Mouse (Mus musculus): Measurements from ENCODE around the gene Alpk3.

The Alpk3 gene

GRCm38 (mm10) chr7:81057471-81057870 is at the start of gene Alpk3:
TSS of gene Alpk3 (plus strand) at chr7:81057600.
- in situ Hi-C loops (cut with MboI; ENCODE audit: low sequenced_read_pairs) = no loop called here

GRCm38 (mm10) chr7:81008285-81008684 is 49.1 kb upstream of the Alpk3 start:
- in situ Hi-C loops (cut with MboI; ENCODE audit: low sequenced_read_pairs) = no loop called here

GRCm38 (mm10) chr7:81011576-81011975 is 45.8 kb upstream of the Alpk3 start:
- in situ Hi-C loops (cut with MboI; ENCODE audit: low sequenced_read_pairs) = no loop called here

GRCm38 (mm10) chr7:81020307-81020706 is 37.1 kb upstream of the Alpk3 start:
- in situ Hi-C loops (cut with MboI; ENCODE audit: low sequenced_read_pairs) = no loop called here

- in situ Hi-C loops (cut with MboI; ENCODE audit: low sequenced_read_pairs) = no loop called here
These were observed 34.7 kb upstream of the Alpk3 start for GRCm38 (mm10) chr7:81022731-81023130.

GRCm38 (mm10) chr7:81024118-81024517 is 33.3 kb upstream of the Alpk3 start:
- in situ Hi-C loops (cut with MboI; ENCODE audit: low sequenced_read_pairs) = no loop called here

GRCm38 (mm10) chr7:81024651-81025050 is 32.7 kb upstream of the Alpk3 start:
- in situ Hi-C loops (cut with MboI; ENCODE audit: low sequenced_read_pairs) = no loop called here

GRCm38 (mm10) chr7:81025751-81026150 is 31.6 kb upstream of the Alpk3 start:
- in situ Hi-C loops (cut with MboI; ENCODE audit: low sequenced_read_pairs) = no loop called here

- in situ Hi-C loops (cut with MboI; ENCODE audit: low sequenced_read_pairs) = no loop called here
These were observed 17.7 kb upstream of the Alpk3 start for GRCm38 (mm10) chr7:81039711-81040110.

- in situ Hi-C loops (cut with MboI; ENCODE audit: low sequenced_read_pairs) = no loop called here
These were observed 14.3 kb upstream of the Alpk3 start for GRCm38 (mm10) chr7:81043023-81043620.

GRCm38 (mm10) chr7:81047847-81048246 is 9.6 kb upstream of the Alpk3 start:
- in situ Hi-C loops (cut with MboI; ENCODE audit: low sequenced_read_pairs) = no loop called here

GRCm38 (mm10) chr7:81048513-81048912 is 8.9 kb upstream of the Alpk3 start:
- in situ Hi-C loops (cut with MboI; ENCODE audit: low sequenced_read_pairs) = no loop called here

- in situ Hi-C loops (cut with MboI; ENCODE audit: low sequenced_read_pairs) = no loop called here
These were observed 7.4 kb upstream of the Alpk3 start for GRCm38 (mm10) chr7:81049966-81050365.

- in situ Hi-C loops (cut with MboI; ENCODE audit: low sequenced_read_pairs) = no loop called here
These were observed 1.6 kb upstream of the Alpk3 start for GRCm38 (mm10) chr7:81055709-81056370.

- in situ Hi-C loops (cut with MboI; ENCODE audit: low sequenced_read_pairs) = no loop called here
These were observed 706 bp downstream of the Alpk3 start for GRCm38 (mm10) chr7:81057901-81058711.

- in situ Hi-C loops (cut with MboI; ENCODE audit: low sequenced_read_pairs) = no loop called here
These were observed 1.3 kb downstream of the Alpk3 start for GRCm38 (mm10) chr7:81058712-81059154.

GRCm38 (mm10) chr7:81059388-81059787 is 2.0 kb downstream of the Alpk3 start:
- in situ Hi-C loops (cut with MboI; ENCODE audit: low sequenced_read_pairs) = no loop called here

GRCm38 (mm10) chr7:81060908-81061307 is 3.5 kb downstream of the Alpk3 start:
- in situ Hi-C loops (cut with MboI; ENCODE audit: low sequenced_read_pairs) = no loop called here

GRCm38 (mm10) chr7:81061936-81062335 is 4.5 kb downstream of the Alpk3 start:
- in situ Hi-C loops (cut with MboI; ENCODE audit: low sequenced_read_pairs) = no loop called here

- in situ Hi-C loops (cut with MboI; ENCODE audit: low sequenced_read_pairs) = no loop called here
These were observed 5.9 kb downstream of the Alpk3 start for GRCm38 (mm10) chr7:81063332-81063731.

- in situ Hi-C loops (cut with MboI; ENCODE audit: low sequenced_read_pairs) = no loop called here
These were observed 9.3 kb downstream of the Alpk3 start for GRCm38 (mm10) chr7:81066714-81067113.

- in situ Hi-C loops (cut with MboI; ENCODE audit: low sequenced_read_pairs) = no loop called here
These were observed 15.1 kb downstream of the Alpk3 start for GRCm38 (mm10) chr7:81072463-81072862.
